Mouse (Mus musculus): ENCODE measurements around the gene Samd3.

Samd3 gene

DNA sequence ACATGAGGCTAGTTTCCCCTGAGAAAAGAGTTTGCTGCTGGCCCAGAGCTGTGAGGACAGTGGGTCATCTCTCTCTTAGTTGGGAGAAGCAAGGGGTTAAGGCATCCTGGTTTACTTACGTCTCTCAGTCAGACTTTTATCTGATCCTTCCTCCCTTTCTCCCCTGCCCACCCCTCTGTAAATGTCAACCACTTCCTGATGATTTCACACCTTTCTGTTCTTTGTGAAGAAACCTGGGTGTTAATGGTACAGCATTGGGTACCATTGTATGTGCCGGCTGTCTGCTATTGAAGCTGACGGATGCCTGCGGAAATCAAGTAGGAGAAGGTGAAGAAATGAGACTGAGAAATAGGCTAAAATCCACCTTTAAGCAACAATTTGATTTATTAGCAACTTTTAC, at the start of gene Samd3:
Gene Samd3, plus strand, starts transcription at position 220 of the 400 bp plus-strand sequence.
- DNase-seq: no peak

DNA sequence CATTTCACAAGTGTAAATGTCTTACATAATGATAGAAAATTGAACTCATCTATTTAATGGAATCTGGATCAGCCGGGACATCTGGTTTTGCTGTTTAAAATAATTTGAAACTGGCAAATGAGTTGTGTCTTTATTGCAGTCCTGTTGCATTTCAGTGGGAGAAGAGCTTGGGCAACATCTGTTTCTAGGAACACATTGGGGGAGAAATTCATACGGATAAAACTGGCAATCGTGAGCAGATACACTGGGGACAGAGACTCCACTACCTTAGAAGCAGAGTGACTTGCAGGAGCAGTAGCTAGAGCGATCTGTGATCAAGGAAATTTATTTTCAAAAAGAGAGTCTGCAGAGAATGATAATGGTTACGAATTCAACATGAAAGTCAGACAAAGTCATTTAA, 44.2 kb upstream of the Samd3 start:
- no peak for DNase-seq

DNA sequence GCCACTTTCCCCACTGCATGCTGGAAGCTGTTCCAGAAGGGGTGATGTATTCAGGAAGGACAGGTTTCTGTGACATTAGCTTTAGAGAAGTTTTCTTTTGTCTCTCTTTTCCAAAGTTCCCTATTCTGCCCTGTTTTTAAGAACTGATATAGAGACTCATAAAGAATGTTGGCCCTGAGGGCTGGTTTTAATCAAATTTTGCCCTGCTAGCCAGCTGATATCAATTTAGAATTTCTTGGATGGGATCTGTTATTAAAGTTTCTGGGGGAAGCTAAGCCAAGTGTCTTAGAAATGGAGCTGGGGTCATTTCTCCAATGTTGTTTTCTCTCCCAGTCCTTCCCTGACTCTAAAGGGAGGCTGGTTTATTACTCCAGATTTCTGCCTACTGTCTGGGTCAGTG, 38.7 kb upstream of the Samd3 start:
- DNase-seq: no peak

DNA sequence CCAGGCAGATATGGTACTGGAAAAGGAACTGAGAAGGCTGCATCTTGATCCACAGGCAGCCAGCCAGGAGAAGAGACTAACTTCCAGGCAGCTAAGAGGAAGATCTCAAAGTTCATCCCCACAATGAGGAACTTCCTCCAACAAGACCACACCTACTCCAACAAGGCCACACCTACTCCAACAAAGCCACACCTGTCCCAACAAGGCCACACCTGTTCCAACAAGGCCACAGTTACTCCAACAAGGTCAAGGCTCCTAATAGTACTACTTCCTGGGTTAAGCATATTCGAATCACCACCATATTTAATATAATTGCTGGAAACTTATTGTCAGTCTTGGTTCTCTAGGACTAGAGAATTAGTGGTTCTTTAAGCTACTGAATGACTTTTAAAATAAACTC, 34.6 kb upstream of the Samd3 start:
- DNase-seq: no peak

DNA sequence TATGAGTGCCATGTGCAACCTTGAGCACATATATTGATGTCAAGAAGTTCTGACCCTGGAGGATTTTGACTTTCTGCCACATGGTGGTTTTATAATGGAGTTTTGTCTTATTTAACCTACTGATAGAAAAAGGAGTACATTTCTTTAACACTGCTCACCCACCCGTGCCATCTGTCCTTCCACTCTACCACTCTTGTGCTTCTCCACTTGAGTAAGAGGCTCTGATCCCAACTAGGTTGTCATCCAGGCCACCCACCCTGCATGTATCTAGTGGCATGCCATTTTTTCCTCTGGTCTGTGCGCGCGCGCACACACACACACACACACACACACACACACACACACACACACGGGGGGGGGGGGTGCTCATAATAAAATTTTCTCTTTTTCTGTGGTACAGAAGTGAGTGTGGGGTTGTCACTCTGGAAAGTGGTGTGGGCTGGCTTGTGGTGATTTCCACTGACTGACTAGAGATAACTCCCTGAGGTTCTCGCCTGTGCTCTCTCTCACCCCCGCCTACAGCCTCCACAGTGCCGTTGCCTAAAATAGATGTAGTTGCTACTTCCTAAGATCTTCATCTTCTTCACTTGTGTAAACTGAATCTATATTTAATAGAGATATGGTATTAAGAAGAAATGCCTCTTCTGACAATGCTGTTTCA, 26.7 kb upstream of the Samd3 start:
- DNase-seq: no peak

DNA sequence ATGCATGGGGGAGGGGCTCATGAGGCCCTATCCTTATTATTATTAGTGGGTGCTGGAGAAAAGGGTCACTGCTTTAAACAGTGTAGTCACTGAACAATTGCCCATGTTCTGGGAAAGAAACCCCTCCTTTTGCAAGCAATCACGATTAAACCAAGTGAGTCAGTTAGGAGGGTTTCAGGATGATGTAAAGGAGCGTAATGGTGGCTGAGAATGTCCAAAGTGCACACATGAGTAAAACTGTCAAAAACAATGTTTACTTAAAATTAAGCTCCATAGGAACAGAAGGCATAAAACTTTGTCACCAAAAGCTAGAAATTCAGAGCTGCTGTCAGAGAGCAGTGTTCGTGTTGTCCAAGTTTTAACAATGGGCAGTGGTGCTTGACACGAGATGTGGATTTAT, 8.8 kb upstream of the Samd3 start:
- no peak for DNase-seq

DNA sequence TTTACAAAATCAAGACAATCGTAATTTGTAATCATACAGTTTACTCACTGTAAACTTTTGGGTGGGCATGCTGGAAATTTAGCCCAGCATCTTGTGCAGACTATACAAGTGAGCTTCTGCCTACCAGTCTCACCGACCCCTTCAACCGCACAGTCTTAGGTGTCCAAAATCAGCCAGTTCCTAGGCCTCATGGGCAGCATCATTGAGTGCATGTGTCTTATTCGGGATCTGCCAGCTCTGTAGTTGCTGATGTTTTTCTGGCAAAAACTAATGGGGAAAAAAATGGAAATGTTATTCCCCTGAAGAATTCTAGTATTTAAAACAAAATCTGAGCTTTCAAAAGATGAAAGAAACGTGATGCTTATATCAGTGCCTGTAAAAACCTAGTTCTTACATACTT, 3.3 kb upstream of the Samd3 start:
- no peak for DNase-seq

DNA sequence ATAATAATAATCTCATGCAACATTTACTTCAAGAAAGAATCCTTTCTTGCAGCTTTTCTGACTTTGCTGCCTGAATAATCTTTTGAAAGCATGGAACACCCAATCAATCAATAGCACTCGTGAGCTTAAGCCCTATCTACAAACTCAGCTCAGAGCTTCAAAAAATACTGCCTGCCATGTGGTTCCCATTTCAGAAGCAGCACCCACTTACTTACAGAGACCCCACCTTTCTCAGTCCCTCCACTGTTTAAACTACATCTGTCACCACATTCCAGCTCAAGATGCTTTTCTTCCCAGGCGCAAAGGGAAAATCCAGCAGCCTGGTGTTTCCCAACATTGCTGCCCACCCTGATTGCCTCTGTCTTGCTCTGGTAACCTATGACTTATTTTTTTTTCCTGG, 2.8 kb upstream of the Samd3 start:
- DNase-seq: no peak

DNA sequence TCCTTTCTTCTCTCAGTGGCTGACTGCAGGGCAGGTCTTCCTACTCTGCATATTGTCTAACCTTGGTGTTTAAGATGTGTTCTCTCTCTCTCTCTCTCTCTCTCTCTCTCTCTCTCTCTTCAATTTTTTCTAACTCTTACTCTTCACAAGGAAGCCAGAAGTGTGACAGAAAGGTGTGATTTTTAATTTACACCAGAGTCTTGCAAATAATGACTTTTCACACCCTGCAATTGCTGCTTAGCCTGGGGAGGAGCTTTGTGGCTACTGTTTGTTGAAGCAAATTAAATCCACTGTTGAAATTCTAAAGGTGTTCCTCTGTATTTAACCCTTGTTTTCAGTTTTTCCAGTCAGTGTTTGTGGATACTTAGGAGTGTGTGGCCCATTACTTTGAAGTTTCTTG, 1.3 kb upstream of the Samd3 start:
- DNase-seq: no peak

DNA sequence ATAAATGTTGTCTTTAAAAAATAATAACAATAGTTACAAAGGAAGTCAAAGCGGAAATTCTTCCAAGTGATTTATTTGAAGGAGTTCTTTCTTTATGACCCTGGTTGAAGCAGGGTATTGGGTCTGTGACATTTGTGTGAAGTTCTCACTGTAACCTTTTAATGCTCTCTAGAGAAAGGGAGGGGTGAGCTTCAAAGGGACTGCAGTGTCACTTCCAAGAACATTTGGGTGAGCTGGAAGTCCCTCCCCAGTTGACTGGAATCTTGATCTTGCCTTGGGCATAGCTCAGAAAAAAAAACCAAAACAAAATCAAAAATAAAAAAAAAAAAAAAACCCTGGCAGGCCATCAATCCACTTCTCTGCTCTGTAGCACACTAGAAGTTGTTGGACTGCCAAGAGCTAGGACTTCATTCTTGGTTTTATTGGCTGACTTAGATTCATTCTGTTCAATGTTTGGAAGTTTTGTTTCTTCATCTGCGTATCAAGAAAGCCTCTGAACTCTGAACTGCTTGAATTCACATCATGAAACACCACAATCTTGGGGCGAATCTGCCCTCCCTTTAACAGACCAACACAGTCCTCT, 2.7 kb downstream of the Samd3 start:
- DNase-seq: no peak

DNA sequence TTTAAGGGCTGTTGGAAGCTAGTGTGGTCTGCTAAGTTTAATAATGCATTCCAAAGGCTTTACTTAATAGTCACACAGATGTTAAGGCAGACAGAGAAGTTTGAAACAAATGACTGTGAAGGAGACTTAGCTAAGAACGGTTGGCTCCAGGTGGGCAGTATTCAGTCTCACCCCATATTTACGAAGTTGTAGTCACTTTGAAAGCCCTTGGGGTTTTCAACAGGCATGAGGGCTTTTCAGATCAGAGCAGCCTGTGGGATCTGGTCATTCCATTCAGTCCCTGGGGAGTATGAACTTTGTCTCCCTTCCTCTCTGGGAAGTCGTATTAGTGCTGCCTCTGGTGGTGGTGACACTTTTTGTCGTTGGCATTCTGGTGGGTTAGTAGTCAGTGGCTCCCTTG, 9.1 kb downstream of the Samd3 start:
- no peak for DNase-seq

DNA sequence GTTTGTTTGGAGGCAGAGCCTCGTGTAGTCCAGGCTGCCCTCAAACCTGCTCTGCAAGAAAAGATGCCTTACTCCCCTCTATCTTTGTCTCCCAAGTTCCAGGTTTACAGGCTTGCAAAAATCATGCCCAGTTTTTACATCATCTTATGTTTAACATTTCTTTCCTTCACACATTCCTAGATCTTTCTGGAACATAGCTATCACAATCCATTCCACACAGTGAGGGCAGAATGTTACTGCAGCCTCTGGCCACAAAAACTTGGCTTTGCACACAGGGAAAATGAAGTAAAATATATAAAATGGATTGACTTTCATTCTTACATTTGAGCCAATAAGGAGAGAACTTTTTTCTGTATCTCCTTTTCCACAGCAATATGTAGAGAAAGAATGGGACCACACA, 9.6 kb downstream of the Samd3 start:
- DNase-seq: no peak

DNA sequence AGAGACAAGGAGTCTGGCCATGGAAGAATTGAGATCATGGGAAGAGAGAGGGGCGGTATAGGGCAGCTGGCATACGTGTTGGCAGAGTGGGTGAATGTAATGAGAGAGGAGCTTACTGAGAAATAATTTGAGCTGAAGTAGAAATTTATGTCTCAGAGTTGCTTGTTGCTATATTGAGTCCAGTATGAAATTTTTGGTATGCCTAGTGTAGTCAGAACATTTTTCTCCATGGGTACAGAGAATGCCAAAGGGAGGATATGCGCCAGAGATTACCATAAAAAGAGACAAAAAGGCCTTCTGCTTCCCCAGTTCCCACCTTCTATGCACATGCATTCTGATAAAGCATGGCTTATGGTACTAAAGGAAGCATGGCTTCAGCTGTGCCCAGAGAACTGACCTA, 13.7 kb downstream of the Samd3 start:
- DNase-seq: no peak

DNA sequence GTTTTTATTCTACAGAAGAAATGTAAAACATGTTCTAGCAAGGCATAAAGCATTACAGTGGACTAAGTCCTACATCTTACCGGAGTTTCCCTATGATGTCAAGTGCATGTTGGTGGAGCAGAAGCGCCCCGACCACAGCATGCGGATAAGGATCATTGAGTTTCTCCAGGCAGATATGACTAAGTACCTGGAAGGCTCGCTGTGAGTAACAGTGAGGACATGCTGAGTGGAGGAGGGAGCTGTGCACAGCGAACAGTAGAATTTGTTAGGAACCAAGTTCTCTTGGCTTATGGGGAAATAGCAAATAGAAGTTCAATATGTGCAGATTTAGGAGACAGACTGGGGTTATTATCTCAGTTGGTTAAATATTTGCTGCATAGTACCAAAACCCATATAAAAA, 15.0 kb downstream of the Samd3 start:
- no peak for DNase-seq

DNA sequence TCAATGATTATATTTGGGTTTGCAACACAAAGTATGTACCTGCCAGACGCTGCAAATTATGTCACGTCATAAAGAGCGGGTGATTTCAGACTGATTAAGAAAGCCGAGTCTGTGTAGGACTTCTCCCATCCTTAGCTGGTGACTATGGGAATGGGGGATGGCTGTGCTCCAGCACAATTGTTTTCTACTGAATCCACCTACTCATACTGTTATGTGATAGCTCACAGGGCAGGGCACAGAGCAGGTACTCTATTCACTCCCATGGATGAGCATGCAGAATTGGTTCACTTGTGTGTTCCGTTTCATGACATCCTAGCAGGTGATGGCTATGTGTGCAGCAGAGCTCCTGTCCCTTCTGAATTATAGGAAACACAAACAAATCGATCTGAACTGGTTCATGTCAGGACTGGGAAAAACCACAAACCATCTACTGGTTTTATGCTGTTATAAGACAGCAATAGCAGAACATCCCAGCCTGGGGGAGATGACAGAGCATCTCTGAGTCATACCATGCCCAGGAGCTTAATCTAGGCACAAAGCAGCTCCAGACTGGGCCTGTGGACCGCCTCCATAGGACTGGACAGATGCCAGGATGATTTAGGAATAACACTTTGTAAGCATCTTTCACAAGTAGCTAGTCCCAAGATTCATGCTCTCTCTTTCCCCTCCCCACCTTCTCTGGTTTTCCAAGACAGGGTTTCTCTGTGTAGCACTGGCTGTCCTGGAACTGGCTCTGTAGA, 20.1 kb downstream of the Samd3 start:
- no peak for DNase-seq

DNA sequence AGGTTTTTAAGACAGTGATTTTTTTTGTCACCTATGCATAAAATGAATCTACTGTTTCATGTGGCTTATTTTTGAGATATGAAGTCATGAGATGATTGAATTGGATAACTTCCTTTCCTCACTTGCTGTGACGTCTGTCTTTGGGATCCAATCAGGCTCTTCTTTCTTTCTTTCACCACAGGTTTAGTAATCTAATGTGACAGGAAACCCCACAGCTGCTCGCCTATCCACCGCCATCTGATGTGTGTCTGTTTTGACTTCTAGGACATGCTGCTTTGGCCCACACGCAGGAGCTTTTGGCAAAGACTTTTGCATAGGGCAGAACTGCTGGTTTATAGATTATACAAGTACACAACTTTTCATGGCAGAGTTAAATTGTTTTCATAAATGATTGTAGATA, 30.4 kb downstream of the Samd3 start:
- no peak for DNase-seq

DNA sequence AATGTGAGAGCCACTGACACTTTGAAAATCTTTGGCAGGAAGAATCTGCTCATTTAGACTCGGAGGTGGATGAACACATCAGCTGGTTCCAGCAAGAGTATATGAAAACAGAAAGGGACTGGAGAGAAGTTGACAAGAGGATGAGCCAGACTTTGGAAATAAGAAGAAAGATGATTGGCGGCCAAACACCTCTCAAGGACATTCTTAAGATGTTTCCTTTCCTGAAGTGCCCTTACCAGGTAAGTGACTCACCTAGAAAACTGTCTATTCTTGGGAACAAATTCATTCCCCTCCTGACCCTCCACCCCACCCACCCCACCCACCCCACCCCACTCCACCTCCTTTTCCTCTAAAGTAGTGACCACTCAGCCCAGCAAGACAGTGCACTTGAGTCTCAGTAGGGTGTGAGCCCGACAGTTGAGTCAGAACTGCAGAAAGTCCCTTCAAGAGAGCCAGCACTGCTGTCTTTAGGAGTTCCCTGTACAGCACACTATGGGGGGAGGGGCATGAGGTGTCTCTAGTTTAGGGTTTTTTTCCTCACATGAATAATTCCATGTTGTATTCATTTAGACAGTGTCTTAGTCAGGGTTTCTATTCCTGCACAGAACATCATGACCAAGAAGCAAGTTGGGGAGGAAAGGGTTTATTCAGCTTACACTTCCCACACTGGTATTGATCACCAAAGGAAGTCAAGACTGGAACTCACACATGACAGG, 34.4 kb downstream of the Samd3 start:
- no peak for DNase-seq

DNA sequence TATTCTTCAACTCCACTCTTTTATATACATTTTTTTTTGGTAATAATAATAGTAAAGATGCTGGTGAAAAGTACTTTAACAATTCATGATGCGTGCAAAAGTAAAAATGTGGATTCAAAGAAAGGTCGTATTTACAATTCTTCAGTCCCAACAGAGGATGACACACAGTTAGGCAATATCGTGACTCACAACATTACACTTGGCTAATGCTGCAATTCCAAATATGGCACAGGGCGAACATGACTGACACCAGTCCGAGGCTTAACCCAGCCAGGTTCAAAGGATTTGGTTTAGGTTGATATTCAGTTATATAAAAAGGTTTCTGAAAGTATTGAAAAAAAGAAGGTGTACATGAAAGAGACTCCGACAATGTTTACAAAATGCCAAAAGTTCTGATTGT, 45.9 kb downstream of the Samd3 start:
- no peak for DNase-seq

DNA sequence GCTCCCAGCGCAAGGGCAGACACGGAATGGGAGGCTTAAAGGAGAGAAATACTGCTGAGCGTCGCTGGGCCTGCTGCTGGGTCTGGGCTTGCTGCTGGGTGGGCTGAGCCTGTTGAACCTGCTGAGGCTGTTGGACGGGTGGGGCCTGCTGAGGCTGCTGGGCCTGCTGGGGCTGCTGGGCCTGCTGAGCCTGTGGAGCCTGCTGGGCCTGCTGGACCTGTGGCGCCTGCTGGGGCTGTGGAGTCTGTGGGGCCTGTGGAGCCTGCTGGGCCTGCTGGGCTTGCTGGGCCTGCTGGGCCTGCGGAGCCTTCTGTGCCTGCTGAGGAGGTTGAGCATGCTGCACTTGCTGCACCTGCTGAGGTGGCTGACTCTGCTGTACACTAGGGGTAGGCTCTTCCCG, 50.5 kb downstream of the Samd3 start:
- no peak for DNase-seq

DNA sequence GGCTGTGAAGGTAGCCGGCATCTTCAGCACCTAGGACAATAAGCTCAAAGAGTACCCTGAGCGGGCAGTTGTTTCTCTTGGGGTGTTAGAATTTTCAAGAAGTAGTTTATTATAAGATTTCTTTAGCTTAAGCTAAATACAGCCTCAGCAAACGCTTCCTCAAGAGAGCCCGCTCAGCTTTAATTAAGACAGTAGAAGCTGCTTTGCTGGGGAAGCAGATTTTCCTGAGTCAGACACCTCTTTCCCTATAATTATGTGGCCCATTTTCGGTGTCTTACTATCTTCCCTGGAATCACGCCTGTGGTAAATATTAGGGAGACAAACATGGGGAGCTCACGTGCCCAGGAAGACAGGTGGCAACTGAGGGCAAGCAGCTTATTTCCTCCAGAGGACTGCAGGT, 57.6 kb downstream of the Samd3 start:
- no peak for DNase-seq

DNA sequence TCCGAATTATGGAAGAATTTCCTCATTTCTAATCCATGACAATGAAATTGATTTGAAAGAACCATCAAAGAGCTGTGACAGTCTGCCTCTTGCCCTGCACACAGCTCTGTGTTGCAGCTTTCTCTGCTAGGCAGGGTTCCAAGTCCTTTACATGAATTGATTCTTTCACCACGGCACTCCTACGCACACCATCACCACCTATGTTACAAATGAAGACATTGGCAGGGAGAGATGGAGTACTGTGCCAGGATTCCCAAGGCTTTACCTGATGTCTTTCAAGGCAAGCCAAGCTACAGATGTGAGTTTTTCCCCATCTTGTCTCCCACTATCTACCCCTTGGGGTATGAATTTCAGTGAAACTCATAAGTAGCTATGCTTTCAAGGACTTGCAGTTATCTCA, 67.7 kb downstream of the Samd3 start:
- no peak for DNase-seq

DNA sequence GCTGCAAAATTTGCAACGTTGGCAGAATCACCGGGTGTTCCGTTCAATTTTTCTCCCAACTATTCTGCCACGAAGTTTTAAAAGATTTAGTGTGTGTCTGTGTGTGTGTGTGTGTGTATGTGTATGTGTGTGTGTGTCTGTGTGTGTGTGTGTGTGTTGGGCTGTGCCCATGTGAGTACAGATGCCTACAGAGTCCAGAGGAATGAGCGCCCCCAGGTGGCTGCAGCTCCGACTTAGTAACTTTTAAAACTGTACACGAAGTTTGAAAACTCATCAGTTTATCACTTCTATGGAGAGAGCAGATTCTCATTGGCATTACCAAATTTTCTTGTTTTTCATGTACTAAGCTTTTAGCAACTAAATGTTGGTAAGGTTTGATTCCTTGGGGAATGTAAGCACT, 68.1 kb downstream of the Samd3 start:
- no peak for DNase-seq

DNA sequence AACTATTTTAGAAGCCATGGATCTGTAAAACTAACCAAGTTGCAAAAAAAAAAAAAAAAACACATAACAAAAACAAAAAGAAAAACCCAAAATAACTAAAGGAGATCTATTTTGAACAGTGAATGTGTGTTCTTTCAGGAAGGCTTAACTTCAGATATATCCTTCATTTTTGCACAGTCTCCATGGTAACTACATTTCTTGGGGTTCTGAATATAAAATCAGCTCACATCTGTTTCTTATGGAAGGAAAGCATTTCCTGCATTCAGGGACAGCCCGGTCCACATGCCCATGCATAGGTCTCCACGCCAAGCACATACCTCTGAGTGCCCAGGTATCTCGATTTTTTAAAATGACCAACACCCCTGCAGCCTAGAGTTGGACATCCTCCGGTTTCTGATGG, 72.8 kb downstream of the Samd3 start:
- no peak for DNase-seq

DNA sequence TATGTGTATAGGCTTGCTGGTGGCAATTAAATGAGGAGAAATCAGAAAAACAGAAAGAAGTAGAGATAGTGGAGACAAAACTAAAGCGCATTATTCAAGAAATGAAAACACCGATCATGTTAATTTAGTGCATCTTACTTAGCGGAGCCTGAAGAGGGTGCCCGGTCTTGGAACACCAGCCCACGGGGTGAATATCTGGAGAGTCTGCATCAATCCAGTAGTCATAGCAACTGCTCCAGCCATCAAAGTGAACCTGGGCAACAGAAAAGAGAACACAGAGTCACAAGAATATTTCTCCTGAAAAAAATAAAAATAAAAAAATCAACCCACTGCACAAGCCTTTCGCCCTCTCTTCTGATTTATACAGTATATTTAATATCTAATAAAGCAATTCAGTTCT, 74.0 kb downstream of the Samd3 start:
- no peak for DNase-seq
